Mouse (Mus musculus) kidney, embryonic 16.5 days (tissue): ENCODE data around the gene Defa22. TPM values are rescaled to one million over a fixed set of nuclear protein-coding genes. Genes with fewer than 3 reads are reported as not detected.
"Not testable (repeated sequence)": the region's sequence is repeated elsewhere in the genome, so short reads cannot be mapped to it uniquely, and the experiment has no call there.

ENCODE experiments used
- ATAC-seq: fragments of 200-750 bp; cut with Nextera tagmentation; 2 replicates; pipeline ENCODE4 v1.8.0; 2017; ENCODE audit warnings: moderate TSS enrichment; ENCODE audit not compliant: low FRiP score, low TSS enrichment
- H3K27ac ChIP-seq: fragments of 300-500 bp; sonication (generic); 2 replicates; pipeline ENCODE4 v1.5.1; 2014; ENCODE audit warnings: low read length
- H3K27me3 ChIP-seq: fragments of 300-500 bp; sonication (generic); 2 replicates; pipeline ENCODE4 v1.6.1; 2014; ENCODE audit warnings: low read length, control low read depth, mixed read lengths; ENCODE audit not compliant: insufficient read depth
- H3K36me3 ChIP-seq: fragments of 300-500 bp; sonication (generic); 2 replicates; pipeline ENCODE4 v1.6.1; 2014; ENCODE audit warnings: low read length, control low read depth, mixed read lengths; ENCODE audit not compliant: insufficient read depth
- H3K4me1 ChIP-seq: fragments of 300-500 bp; sonication (generic); 2 replicates; pipeline ENCODE4 v1.6.1; 2014; ENCODE audit warnings: low read length, control low read depth, mixed read lengths; ENCODE audit not compliant: insufficient read depth
- H3K4me2 ChIP-seq: fragments of 300-500 bp; sonication (generic); replicated peaks from 2 replicates; pipeline ENCODE4 v1.6.1; 2014; ENCODE audit warnings: low read depth, low read length
- H3K4me3 ChIP-seq: fragments of 300-500 bp; sonication (generic); 2 replicates; pipeline ENCODE4 v1.5.1; 2014; ENCODE audit warnings: mild to moderate bottlenecking, low read length
- H3K9ac ChIP-seq: fragments of 300-500 bp; sonication (generic); replicated peaks from 2 replicates; pipeline ENCODE4 v1.6.1; 2014; ENCODE audit warnings: low read length
- H3K9me3 ChIP-seq: fragments of 300-500 bp; sonication (generic); 2 replicates; pipeline ENCODE4 v1.6.1; 2016; ENCODE audit warnings: low read length, control low read depth
- WGBS: fragments of 180-500 bp; shearing (Covaris S2); extraction: QIAGEN DNeasy Blood & Tissue Kit; methylation state at CpG from one replicate; pipeline ENCODE4 v1.1.7; 2014; 5-methylcytosine and 5-hydroxymethylcytosine counted together
- polyA plus RNA-seq: library from polyadenylated mRNA; unstranded; fragments of >200 nt; fragmentation: Nextera tagmentation; extraction: Ambion mirVana; gene quantifications from 2 replicates; pipeline ENCODE4 v1.2.1, GENCODE M21; 2015

Defa22 gene
- polyA plus RNA-seq = not detected in 2 replicates

DNA sequence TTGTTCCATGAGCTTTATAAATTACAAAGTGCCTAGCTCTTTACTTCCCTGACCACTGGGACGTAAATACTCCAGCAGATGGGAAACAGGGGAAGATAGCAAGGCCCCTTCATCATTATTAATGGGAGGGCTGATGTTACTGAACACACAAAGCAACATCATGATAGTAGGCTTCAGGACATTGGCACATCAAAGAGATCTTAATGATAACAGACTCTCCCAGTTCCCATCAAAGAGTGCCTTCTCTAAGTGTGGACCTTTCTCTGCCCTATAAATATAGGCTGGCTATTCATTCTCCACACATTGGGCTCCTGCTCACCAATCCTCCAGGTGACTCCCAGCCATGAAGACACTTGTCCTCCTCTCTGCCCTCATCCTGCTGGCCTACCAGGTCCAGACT, at the start of gene Defa22:
Gene Defa22, plus strand, starts transcription at position 301 of the 400 bp plus-strand sequence.
- H3K27ac ChIP-seq, H3K4me1 ChIP-seq, H3K9me3 ChIP-seq, H3K27me3 ChIP-seq, ATAC-seq, H3K4me2 ChIP-seq, H3K36me3 ChIP-seq, H3K9ac ChIP-seq, H3K4me3 ChIP-seq: not testable (repeated sequence)
- no CpG with 5 or more reads among the region's 1 CpGs for WGBS

DNA sequence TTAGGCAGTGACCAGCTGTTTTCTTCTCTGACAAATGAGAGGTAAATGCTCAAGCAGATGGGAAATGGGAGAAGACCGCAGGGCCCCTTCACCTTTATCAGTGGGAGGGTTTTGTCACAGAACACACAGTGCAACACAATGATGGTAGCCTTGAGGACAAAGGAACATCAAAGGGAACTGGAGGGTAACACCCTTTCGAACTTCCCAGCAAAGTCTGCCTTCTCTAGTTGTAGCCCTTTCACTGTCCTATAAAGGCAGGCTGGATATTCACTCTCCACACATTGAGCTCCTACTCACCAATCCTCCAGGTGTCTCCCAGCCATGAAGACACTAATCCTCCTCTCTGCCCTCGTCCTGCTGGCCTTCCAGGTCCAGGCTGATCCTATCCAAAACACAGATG, 27.7 kb upstream of the Defa22 start, which contains the start of gene Defa30:
Gene Defa30, plus strand, starts transcription at position 301 of the 400 bp plus-strand sequence.
- not testable (repeated sequence) for H3K4me3 ChIP-seq, H3K27ac ChIP-seq, H3K27me3 ChIP-seq, H3K9ac ChIP-seq, ATAC-seq, H3K4me1 ChIP-seq, H3K4me2 ChIP-seq, H3K36me3 ChIP-seq, H3K9me3 ChIP-seq
- WGBS = 56% methylated on average over 3 of the region's 3 CpGs

DNA sequence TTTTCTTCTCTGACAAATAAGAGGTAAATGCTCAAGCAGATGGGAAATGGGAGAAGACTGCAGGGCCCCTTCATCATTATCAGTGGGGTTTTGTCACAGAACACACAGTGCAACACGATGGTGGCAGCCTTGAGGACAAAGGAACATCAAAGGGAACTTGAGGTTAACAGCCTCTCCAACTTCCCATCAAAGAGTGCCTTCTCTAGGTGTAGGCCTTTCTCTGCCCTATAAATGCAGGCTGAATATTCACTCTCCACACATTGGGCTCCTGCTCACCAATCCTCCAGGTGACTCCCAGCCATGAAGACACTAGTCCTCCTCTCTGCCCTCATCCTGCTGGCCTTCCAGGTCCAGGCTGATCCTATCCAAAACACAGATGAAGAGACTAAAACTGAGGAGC, 29.2 kb downstream of the Defa22 start, which contains the start of gene Defa31:
Gene Defa31, plus strand, starts transcription at position 301 of the 400 bp plus-strand sequence.
- not testable (repeated sequence) for H3K4me1 ChIP-seq, H3K36me3 ChIP-seq, H3K4me3 ChIP-seq, H3K27ac ChIP-seq, H3K4me2 ChIP-seq, H3K27me3 ChIP-seq, ATAC-seq, H3K9me3 ChIP-seq, H3K9ac ChIP-seq
- WGBS = no CpG with 5 or more reads among the region's 1 CpGs

- no CpG with 5 or more reads among the region's 1 CpGs for WGBS
- not testable (repeated sequence) for H3K9me3 ChIP-seq, ATAC-seq, H3K36me3 ChIP-seq, H3K27me3 ChIP-seq, H3K9ac ChIP-seq, H3K4me2 ChIP-seq, H3K4me1 ChIP-seq, H3K4me3 ChIP-seq, H3K27ac ChIP-seq
Measured at GRCm38 (mm10) chr8:21201261-21201660, 39.2 kb downstream of the Defa22 start, which contains the start of gene Gm15293. Gene Gm15293 (plus strand): TSS chr8:21201561.

Other genes starting within 250 kb of the Defa22 start
- gene Gm6040, start 240.2 kb upstream of the Defa22 start, polyA plus RNA-seq = not detected in 2 replicates
- not detected in 2 replicates for gene AY761185, start 217.6 kb upstream of the Defa22 start, polyA plus RNA-seq
- not detected in 2 replicates for gene Defa21, start 136.7 kb upstream of the Defa22 start, polyA plus RNA-seq
- not detected in 2 replicates for gene Defa23, start 107.2 kb upstream of the Defa22 start, polyA plus RNA-seq
- gene Defa35, start 97.2 kb upstream of the Defa22 start, polyA plus RNA-seq = not detected in 2 replicates
- gene Defa25, start 77.8 kb upstream of the Defa22 start, polyA plus RNA-seq = not detected in 2 replicates
- not detected in 2 replicates for gene Gm14851, start 66.2 kb upstream of the Defa22 start, polyA plus RNA-seq
- not detected in 2 replicates for gene Defa30, start 27.6 kb upstream of the Defa22 start, polyA plus RNA-seq
- not detected in 2 replicates for gene Defa31, start 29.3 kb downstream of the Defa22 start, polyA plus RNA-seq
- not detected in 2 replicates for gene Gm15293, start 39.3 kb downstream of the Defa22 start, polyA plus RNA-seq
- not detected in 2 replicates for gene Gm15292, start 87.5 kb downstream of the Defa22 start, polyA plus RNA-seq
- gene Defa27, start 153.3 kb downstream of the Defa22 start, polyA plus RNA-seq = not detected in 2 replicates
- gene Defa29, start 164.7 kb downstream of the Defa22 start, polyA plus RNA-seq = not detected in 2 replicates
- gene Defa2, start 216.2 kb downstream of the Defa22 start, polyA plus RNA-seq = not detected in 2 replicates
- not detected in 2 replicates for gene Defa33, start 229.5 kb downstream of the Defa22 start, polyA plus RNA-seq